8 mouse cellular contexts compared by ENCODE assay signal in genomic region chr1:59795336-59795735, GRCm38 (mm10). TPM values are rescaled to one million over a fixed set of nuclear protein-coding genes. Genes with fewer than 3 reads are reported as not detected.
DNase-seq lines count a peak whose midpoint lies in the region; ATAC-seq and TF ChIP-seq lines count a peak whose summit lies in the region.

No protein-coding gene starts in this region.

- no peak overlapping the region for H3K4me3 ChIP-seq in heart, adult 2 months
- no peak overlapping the region for H3K4me3 ChIP-seq in heart, embryonic 12.5 days

- H3K9ac ChIP-seq in heart, adult 2 months (ENCODE audit: low read depth, low read length): no peak overlapping the region
- no peak overlapping the region for H3K9ac ChIP-seq in heart, embryonic 12.5 days

- no peak for TF ChIP-seq EP300 in heart, adult 2 months (IDR thresholded peaks at IDR 0.05; ENCODE audit: insufficient read depth, low read depth, low read length)

- no peak for TF ChIP-seq POLR2A in heart, adult 2 months (IDR thresholded peaks at IDR 0.05; ENCODE audit: insufficient read depth, low read depth, low read length)

- H3K27ac ChIP-seq in heart, adult 2 months: peak overlapping the region; percentile 43
- H3K27ac ChIP-seq in heart, embryonic 12.5 days (ENCODE audit: poor library complexity, severe bottlenecking): no peak overlapping the region

- H3K9me3 ChIP-seq in heart, embryonic 12.5 days (replicated peaks): no peaks in the 10 kb centered on the region

- peak; percentile 38 to 65 for DNase-seq in heart, adult 2 months
- DNase-seq in adrenal gland, postnatal 25 days: peak; percentile 18
- peak; percentile 61 to 66 for DNase-seq in heart, postnatal 14 days
- peak; percentile 42 to 64 for DNase-seq in lung, adult 18-20 months
- DNase-seq in thymus, postnatal 36 days: no peak
- no peak for DNase-seq in urinary bladder, postnatal 36 days (ENCODE audit: low spot score in 2 of 2)
- no peak for DNase-seq in thymus, postnatal 10 days (ENCODE audit: low spot score in 2 of 2)

- intact Hi-C loops in heart, adult 2 months (cut with DNase I): no loop called here
- intact Hi-C loops in heart, postnatal 14 days (cut with DNase I): no loop called here

- ATAC-seq in heart, embryonic 12.5 days (ENCODE audit: insufficient number of reproducible peaks, low FRiP score): no peak

- no peaks in the 10 kb centered on the region for H3K27me3 ChIP-seq in heart, adult 2 months (ENCODE audit: control insufficient read depth, insufficient read depth, low read length)
- H3K27me3 ChIP-seq in heart, embryonic 12.5 days (replicated peaks): no peaks in the 10 kb centered on the region

- H3K4me1 ChIP-seq in heart, adult 2 months (ENCODE audit: control insufficient read depth, insufficient read depth, low read length): peaks cover 8% of the 10 kb centered on the region
- 0 out of 2 replicates have a peak, but pooled peaks cover 4% of the 10 kb centered on the region for H3K4me1 ChIP-seq in heart, embryonic 12.5 days (replicated peaks)

- H3K36me3 ChIP-seq in heart, adult 2 months (ENCODE audit: control insufficient read depth, insufficient read depth, low read length): peaks cover 18% of the 10 kb centered on the region
- no peaks in the 10 kb centered on the region for H3K36me3 ChIP-seq in heart, embryonic 12.5 days

- WGBS in heart, adult 2 months: 16% methylated on average over 1 of the region's 1 CpGs
- 52% methylated on average over 1 of the region's 1 CpGs for WGBS in heart, embryonic 12.5 days

- peaks cover 3% of the 10 kb centered on the region for H3K79me2 ChIP-seq in heart, adult 2 months (replicated peaks; ENCODE audit: control insufficient read depth, insufficient read depth, low read length)

- no peak overlapping the region for H3K4me2 ChIP-seq in heart, embryonic 12.5 days

- TF ChIP-seq CTCF in heart, adult 2 months (IDR thresholded peaks at IDR 0.05): no peak

RNA-seq across cellular contexts. Expression of gene Bmpr2, which starts 32.1 kb away (rescaled TPM):
- total RNA-seq in heart, adult 2 months (2021): 10 to 100 TPM; 40.4 to 45.4 TPM
- 8.2 and 20.4 TPM in 2 replicates for polyA plus RNA-seq in heart, adult 2 months (2012; rRNA removed)
- polyA plus RNA-seq in heart, embryonic 12.5 days (2016; fragmentation: Nextera tagmentation; extraction: Ambion mirVana): 8.7 and 11.1 TPM in 2 replicates
- total RNA-seq in adrenal gland, postnatal 25 days (2021): 70.5 and 79.4 TPM in 2 replicates
- total RNA-seq in heart, postnatal 14 days (2021): 10 to 100 TPM; 44.9 to 49.4 TPM

Comparison
In these comparisons a context has a peak if more than half of its experiments do, and no peak if none do; other contexts are left out.
1. DNase-seq: peak in heart, adult 2 months (2 of 2), adrenal gland, postnatal 25 days (single experiment), heart, postnatal 14 days (2 of 2) and lung, adult 18-20 months (2 of 2); none in thymus, postnatal 36 days (0 of 2), urinary bladder, postnatal 36 days (0 of 2) and thymus, postnatal 10 days (0 of 2).